Mouse (Mus musculus): ENCODE measurements around the gene Helz.

GRCm38 (mm10) chr11:107631124-107631523 lies 83.4 kb downstream of the Helz start:
- TF ChIP-seq CTCF (IDR thresholded peaks at IDR 0.05; ENCODE audit: low read depth) (no peak), EP300 (IDR thresholded peaks at IDR 0.05; ENCODE audit: low read depth) (no peak)
